ENCODE assay signal across 17 mouse cellular contexts in the genomic region with DNA sequence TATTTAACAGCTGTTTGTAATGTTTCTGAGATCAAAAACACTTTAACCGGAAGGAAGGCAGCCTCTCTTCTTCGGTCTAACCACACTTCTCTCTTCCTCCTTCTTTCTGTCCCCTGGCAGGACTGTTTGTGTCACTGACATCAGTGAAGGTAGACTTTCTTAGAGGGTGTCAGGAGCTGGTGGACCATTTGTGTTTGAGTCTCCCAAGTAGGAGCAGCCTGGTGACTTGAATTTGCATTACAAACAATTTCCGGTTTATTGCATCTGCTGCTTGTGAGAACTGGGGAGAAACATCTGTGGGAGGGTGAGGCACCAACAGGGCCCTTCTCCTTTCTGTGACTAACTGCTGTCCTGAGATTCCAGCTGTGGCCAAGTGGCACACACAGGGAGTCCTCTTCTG. TPM values are rescaled to one million over a fixed set of nuclear protein-coding genes. Genes with fewer than 3 reads are reported as not detected.
DNase-seq lines count a peak whose midpoint lies in the region; ATAC-seq lines count a peak whose summit lies in the region.
"Had no signal": no experiment of that assay in that cellular context is flagged by ENCODE, and none has a peak within 500 bp of the region (broad histone marks: within the 10 kb centered on the region; RNA-seq: fewer than 3 reads in every experiment).

No protein-coding gene starts in this region.

- no peaks in the 10 kb centered on the region for H3K9me3 ChIP-seq in embryonic facial prominence, embryonic 12.5 days
- no peaks in the 10 kb centered on the region for H3K9me3 ChIP-seq in embryonic facial prominence, embryonic 10.5 days
- H3K9me3 ChIP-seq in forebrain, embryonic 14.5 days (replicated peaks; ENCODE audit: control insufficient read depth, low read length): no peaks in the 10 kb centered on the region
- H3K9me3 ChIP-seq: heart, embryonic 15.5 days; liver, embryonic 15.5 days; neural tube, embryonic 12.5 days had no signal

- WGBS in embryonic facial prominence, embryonic 12.5 days: 49% methylated on average over 3 of the region's 3 CpGs
- 73% methylated on average over 3 of the region's 3 CpGs for WGBS in embryonic facial prominence, embryonic 10.5 days
- 83% methylated on average over 3 of the region's 3 CpGs for WGBS in forebrain, embryonic 14.5 days

- H3K4me1 ChIP-seq in embryonic facial prominence, embryonic 12.5 days: peaks cover 9% of the 10 kb centered on the region
- peaks cover 17% of the 10 kb centered on the region for H3K4me1 ChIP-seq in embryonic facial prominence, embryonic 10.5 days
- 0 out of 2 replicates have a peak, but pooled peaks cover 2% of the 10 kb centered on the region for H3K4me1 ChIP-seq in forebrain, embryonic 14.5 days (ENCODE audit: control insufficient read depth, insufficient read depth, low read length)
- H3K4me1 ChIP-seq: liver, embryonic 15.5 days; neural tube, embryonic 12.5 days had no signal

- no peaks in the 10 kb centered on the region for H3K27me3 ChIP-seq in embryonic facial prominence, embryonic 12.5 days
- peaks cover 4% of the 10 kb centered on the region; the same call in 1 of the 2 replicates for H3K27me3 ChIP-seq in embryonic facial prominence, embryonic 10.5 days (replicated peaks; ENCODE audit: low read depth, poor library complexity, severe bottlenecking)
- H3K27me3 ChIP-seq in forebrain, embryonic 14.5 days (replicated peaks; ENCODE audit: control insufficient read depth, insufficient read depth, low read length): no peaks in the 10 kb centered on the region

- peak overlapping the region; percentile 15; the same call in 1 of the 2 replicates for H3K4me2 ChIP-seq in embryonic facial prominence, embryonic 12.5 days (replicated peaks)
- no peak overlapping the region for H3K4me2 ChIP-seq in forebrain, embryonic 14.5 days (ENCODE audit: low read length)
- H3K4me2 ChIP-seq: heart, embryonic 15.5 days; liver, embryonic 15.5 days; neural tube, embryonic 12.5 days had no signal

- ATAC-seq in embryonic facial prominence, embryonic 12.5 days (ENCODE audit: insufficient number of reproducible peaks, insufficient read depth, low FRiP score, low TSS enrichment): no peak
- peak; percentile 75 for ATAC-seq in activated CD4-positive, CD25-positive, alpha-beta regulatory T cell, adult 4 months
- 0 out of 2 replicates have a peak, but pooled peaks have one; percentile 9 for ATAC-seq in megakaryocyte progenitor cell, adult 5-6 weeks (replicated peaks; ENCODE audit: poor library complexity)
- no peak for ATAC-seq in forebrain, embryonic 14.5 days
- ATAC-seq: forebrain, postnatal 0 days; hindbrain, embryonic 16.5 days had no signal

- no peak overlapping the region for H3K4me3 ChIP-seq in embryonic facial prominence, embryonic 12.5 days
- H3K4me3 ChIP-seq in embryonic facial prominence, embryonic 10.5 days: no peak overlapping the region
- H3K4me3 ChIP-seq in forebrain, embryonic 14.5 days (ENCODE audit: low read depth, low read length): no peak overlapping the region
- H3K4me3 ChIP-seq: heart, embryonic 15.5 days; layer of hippocampus, adult 2 months; liver, embryonic 15.5 days; neural tube, embryonic 12.5 days had no signal

- H3K9ac ChIP-seq in embryonic facial prominence, embryonic 12.5 days: no peak overlapping the region
- no peak overlapping the region for H3K9ac ChIP-seq in forebrain, embryonic 14.5 days (ENCODE audit: low read length)
- H3K9ac ChIP-seq: forebrain, postnatal 0 days; heart, embryonic 15.5 days; liver, embryonic 15.5 days; neural tube, embryonic 12.5 days had no signal

- no peak for DNase-seq in embryonic facial prominence, embryonic 10.5 days (ENCODE audit: low spot score)
- DNase-seq in thymus, postnatal 0 days (ENCODE audit: low spot score): peak; percentile 79
- DNase-seq in ovary, postnatal 36 days (ENCODE audit: low spot score): no peak
- DNase-seq in forebrain, embryonic 14.5 days (ENCODE audit: low spot score): no peak
- no peak for DNase-seq in cerebellum, adult 18-20 months
- DNase-seq: cerebellum, adult 9-10 months; forebrain, postnatal 0 days; gastrocnemius, postnatal 14 days; kidney, adult 8-10 months had no signal

- H3K36me3 ChIP-seq in embryonic facial prominence, embryonic 12.5 days: peaks cover 14% of the 10 kb centered on the region; the same call in 1 of the 2 replicates
- H3K36me3 ChIP-seq in embryonic facial prominence, embryonic 10.5 days (replicated peaks): peaks cover 85% of the 10 kb centered on the region
- H3K36me3 ChIP-seq in forebrain, embryonic 14.5 days (ENCODE audit: control insufficient read depth, insufficient read depth, low read length): 0 out of 2 replicates have a peak, but pooled peaks cover 3% of the 10 kb centered on the region
- H3K36me3 ChIP-seq: heart, embryonic 15.5 days; liver, embryonic 15.5 days; neural tube, embryonic 12.5 days had no signal

- no peak overlapping the region for H3K27ac ChIP-seq in embryonic facial prominence, embryonic 12.5 days
- H3K27ac ChIP-seq in embryonic facial prominence, embryonic 10.5 days (replicated peaks): no peak overlapping the region
- H3K27ac ChIP-seq in forebrain, embryonic 14.5 days (ENCODE audit: low read depth, low read length): no peak overlapping the region
- H3K27ac ChIP-seq: heart, embryonic 15.5 days; layer of hippocampus, adult 2 months; liver, embryonic 15.5 days; neural tube, embryonic 12.5 days had no signal

RNA-seq across cellular contexts. Expression of a gene that starts 7.6 kb away (rescaled TPM):
- polyA plus RNA-seq in embryonic facial prominence, embryonic 12.5 days (2016; fragmentation: Nextera tagmentation; extraction: Ambion mirVana): 107 TPM in 2 replicates
- polyA plus RNA-seq in embryonic facial prominence, embryonic 10.5 days (2016; fragmentation: Nextera tagmentation; extraction: Ambion mirVana): 51.2 and 61.3 TPM in 2 replicates
- 100 to 1,000 TPM; 175 to 182 TPM for polyA plus RNA-seq in activated CD4-positive, CD25-positive, alpha-beta regulatory T cell, adult 4 months (2017; shearing (Covaris generic))
- 0.64 TPM in 1 of 2 replicates, not detected in the other for total RNA-seq in megakaryocyte progenitor cell, adult 5-6 weeks (2015)
- 0.37 TPM in 1 of 2 replicates, not detected in the other for total RNA-seq in megakaryocyte progenitor cell, adult 5-6 weeks (2017)
- 284 and 306 TPM in 2 replicates for polyA plus RNA-seq in thymus, postnatal 0 days (2015; fragmentation: Nextera tagmentation; extraction: Ambion mirVana)
- 15.6 and 16.5 TPM in 2 replicates for polyA plus RNA-seq in forebrain, embryonic 14.5 days (2014; fragmentation: Nextera tagmentation; extraction: Ambion mirVana)

Comparison
In these comparisons a context has a peak if more than half of its experiments do, and no peak if none do; other contexts are left out.
1. ATAC-seq: peak in activated CD4-positive, CD25-positive, alpha-beta regulatory T cell, adult 4 months (single experiment) and megakaryocyte progenitor cell, adult 5-6 weeks (single experiment); none in embryonic facial prominence, embryonic 12.5 days (single experiment) and forebrain, embryonic 14.5 days (single experiment).